Mouse (Mus musculus) v-Abl transformed pro-B cells (cell line): ENCODE measurements around the gene Hist1h2ak.

Experiments used
- in situ Hi-C, 2 experiments: fragments of 400-800 bp; cut with MboI; formaldehyde crosslinking; loops; one replicate each; pipeline ENCODE4 v1.15.1; 2025; ENCODE audit not compliant: unreplicated experiment in 2 of 2

Hist1h2ak gene

GRCm38 (mm10) chr13:21729544-21729943 lies 24.1 kb downstream of the Hist1h2ak start:
- in situ Hi-C loops = loop anchor here (5.0 to 25.0 kb wide), 6 partner anchors 792 to 1642 kb away; partner anchors contain the start of gene Elmo1 (in 2 of the 2)

- in situ Hi-C loops = loop anchor here (5.0 to 25.0 kb wide), 6 partner anchors 791 to 1641 kb away; partner anchors contain the start of gene Elmo1 (in 2 of the 2)
Observed at GRCm38 (mm10) chr13:21727948-21728572, 25.6 kb downstream of the Hist1h2ak start.

GRCm38 (mm10) chr13:21722993-21723836 lies 30.4 kb downstream of the Hist1h2ak start:
- in situ Hi-C loops = loop anchor here (5.0 to 25.0 kb wide), 3 partner anchors 211 to 1714 kb away; partner anchors contain the start of gene Gm11273 (in 1 of the 2)

DNA sequence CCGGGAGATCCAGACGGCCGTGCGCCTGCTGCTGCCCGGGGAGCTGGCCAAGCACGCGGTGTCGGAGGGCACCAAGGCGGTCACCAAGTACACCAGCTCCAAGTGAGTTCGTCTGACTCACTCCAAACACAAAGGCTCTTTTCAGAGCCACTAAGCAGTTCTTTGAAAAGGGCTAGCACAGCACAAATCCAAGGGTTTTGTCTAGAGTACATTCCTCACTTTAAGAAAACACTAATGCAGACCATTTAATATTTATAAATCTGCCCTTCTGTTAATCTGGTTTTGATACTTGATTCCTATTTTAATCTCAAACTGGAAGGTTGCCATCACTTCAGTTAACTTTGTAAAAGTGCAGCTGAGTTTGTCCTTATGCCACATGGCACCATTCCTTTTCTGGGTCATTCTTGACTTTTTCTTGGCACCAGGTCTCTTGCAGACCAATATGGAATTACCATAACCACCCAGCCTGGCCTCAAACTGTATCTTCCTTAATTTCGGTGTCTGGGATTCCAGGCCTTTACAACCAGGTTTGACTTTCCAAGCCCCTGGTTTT lies 31.2 kb downstream of the Hist1h2ak start:
- in situ Hi-C loops = loop anchor here (5.0 to 25.0 kb wide), 3 partner anchors 210 to 1715 kb away; partner anchors contain the start of gene Gm11273 (in 1 of the 2)

- in situ Hi-C loops = loop anchor here (5.0 to 25.0 kb wide), 3 partner anchors 210 to 1715 kb away; partner anchors contain the start of gene Gm11273 (in 1 of the 2)
Observed at GRCm38 (mm10) chr13:21721757-21722372, 31.8 kb downstream of the Hist1h2ak start, which contains the start of gene Hist1h2bm. Hist1h2bm (plus strand) TSS chr13:21722044.

- in situ Hi-C loops = loop anchor here (5.0 to 25.0 kb wide), 3 partner anchors 209 to 1716 kb away; partner anchors contain the start of gene Gm11273 (in 1 of the 2)
Observed at GRCm38 (mm10) chr13:21721107-21721756, 32.4 kb downstream of the Hist1h2ak start.

- in situ Hi-C loops = loop anchor here (10.0 to 25.0 kb wide), 5 partner anchors 66 to 1719 kb away; partner anchors contain the start of genes Gm11273 (in 1 of the 2), Hist1h1b (in 1 of the 2), Hist1h2an (in 1 of the 2) and Hist1h2bp (in 1 of the 2)
Observed at GRCm38 (mm10) chr13:21718381-21719080, 35.1 kb downstream of the Hist1h2ak start.

DNA sequence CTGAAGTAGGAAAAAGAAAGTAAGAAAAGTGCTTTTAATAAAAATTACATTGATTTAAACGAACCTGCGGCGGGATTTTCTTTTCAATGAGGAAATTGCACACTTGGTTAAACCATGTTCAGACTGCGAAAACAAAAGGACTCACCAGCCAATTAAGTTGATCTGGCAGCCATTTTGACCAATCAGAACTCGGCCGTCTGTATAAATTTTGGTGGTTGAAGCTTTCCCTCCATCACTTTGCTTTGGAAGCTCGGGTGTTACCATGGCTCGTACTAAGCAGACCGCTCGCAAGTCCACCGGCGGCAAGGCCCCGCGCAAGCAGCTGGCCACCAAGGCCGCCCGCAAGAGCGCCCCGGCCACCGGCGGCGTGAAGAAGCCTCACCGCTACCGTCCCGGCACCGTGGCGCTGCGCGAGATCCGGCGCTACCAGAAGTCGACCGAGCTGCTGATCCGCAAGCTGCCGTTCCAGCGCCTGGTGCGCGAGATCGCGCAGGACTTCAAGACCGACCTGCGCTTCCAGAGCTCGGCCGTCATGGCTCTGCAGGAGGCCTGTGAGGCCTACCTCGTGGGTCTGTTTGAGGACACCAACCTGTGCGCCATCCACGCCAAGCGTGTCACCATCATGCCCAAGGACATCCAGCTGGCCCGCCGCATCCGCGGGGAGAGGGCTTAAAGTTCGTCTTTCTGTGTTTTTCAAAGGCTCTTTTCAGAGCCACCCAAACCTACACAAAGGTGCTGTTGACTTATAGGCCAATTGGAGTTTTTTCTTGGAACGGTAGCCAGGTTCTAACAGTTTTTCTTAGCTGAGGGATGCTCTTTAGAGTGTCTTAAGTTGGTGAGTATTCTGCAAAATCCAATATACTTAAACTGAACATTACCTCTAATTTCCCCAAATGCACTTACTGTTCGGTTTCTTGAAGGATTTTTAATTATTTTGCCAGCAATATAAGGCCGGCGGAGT lies 36.0 kb downstream of the Hist1h2ak start, which contains the start of gene Hist1h3h:
Gene Hist1h3h, plus strand, starts transcription at position 263 of the 961 bp plus-strand sequence.
- in situ Hi-C loops = loop anchor here (10.0 to 25.0 kb wide), 5 partner anchors 67 to 1720 kb away; partner anchors contain the start of genes Gm11273 (in 1 of the 2), Hist1h1b (in 1 of the 2), Hist1h2an (in 1 of the 2) and Hist1h2bp (in 1 of the 2)

DNA sequence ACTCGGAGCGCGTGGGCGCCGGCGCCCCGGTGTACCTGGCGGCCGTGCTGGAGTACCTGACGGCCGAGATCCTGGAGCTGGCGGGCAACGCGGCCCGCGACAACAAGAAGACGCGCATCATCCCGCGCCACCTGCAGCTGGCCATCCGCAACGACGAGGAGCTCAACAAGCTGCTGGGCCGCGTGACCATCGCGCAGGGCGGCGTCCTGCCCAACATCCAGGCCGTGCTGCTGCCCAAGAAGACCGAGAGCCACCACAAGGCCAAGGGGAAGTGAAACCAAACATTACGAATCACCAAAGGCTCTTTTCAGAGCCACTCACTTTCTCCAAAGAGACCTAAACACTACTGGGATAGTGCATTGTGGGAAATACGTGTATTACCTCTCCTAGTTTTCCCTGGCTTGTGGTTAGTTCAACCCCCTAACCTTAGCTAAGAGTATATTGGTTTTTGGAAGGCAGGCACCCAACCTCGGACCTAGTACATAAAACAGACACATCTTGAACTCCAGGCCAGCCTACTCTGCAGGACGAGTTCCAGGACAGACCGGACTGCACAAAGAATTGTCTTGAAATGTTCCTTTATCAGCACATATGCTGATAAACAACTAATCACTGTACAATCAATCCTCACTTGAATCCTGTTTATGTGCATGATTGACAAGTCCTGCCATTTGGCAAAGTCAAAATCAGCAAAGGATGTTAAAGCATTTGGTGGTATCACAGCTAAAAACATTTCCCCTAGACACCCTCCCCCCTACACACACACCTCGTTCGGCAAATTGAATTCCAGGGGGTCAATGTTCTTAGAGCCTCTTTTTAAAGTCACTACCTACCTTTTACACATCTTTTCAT lies 36.9 kb downstream of the Hist1h2ak start:
- in situ Hi-C loops = loop anchor here (10.0 to 25.0 kb wide), 5 partner anchors 68 to 1721 kb away; partner anchors contain the start of genes Gm11273 (in 1 of the 2), Hist1h1b (in 1 of the 2), Hist1h2an (in 1 of the 2) and Hist1h2bp (in 1 of the 2)

GRCm38 (mm10) chr13:21715864-21716539 lies 37.6 kb downstream of the Hist1h2ak start, which contains the start of the genes Hist1h2bl and Hist1h2ai:
Hist1h2bl (minus strand) TSS chr13:21716143.
Hist1h2ai (plus strand) TSS chr13:21716422.
- in situ Hi-C loops = loop anchor here (10.0 to 25.0 kb wide), 5 partner anchors 69 to 1721 kb away; partner anchors contain the start of genes Gm11273 (in 1 of the 2), Hist1h1b (in 1 of the 2), Hist1h2an (in 1 of the 2) and Hist1h2bp (in 1 of the 2)

DNA sequence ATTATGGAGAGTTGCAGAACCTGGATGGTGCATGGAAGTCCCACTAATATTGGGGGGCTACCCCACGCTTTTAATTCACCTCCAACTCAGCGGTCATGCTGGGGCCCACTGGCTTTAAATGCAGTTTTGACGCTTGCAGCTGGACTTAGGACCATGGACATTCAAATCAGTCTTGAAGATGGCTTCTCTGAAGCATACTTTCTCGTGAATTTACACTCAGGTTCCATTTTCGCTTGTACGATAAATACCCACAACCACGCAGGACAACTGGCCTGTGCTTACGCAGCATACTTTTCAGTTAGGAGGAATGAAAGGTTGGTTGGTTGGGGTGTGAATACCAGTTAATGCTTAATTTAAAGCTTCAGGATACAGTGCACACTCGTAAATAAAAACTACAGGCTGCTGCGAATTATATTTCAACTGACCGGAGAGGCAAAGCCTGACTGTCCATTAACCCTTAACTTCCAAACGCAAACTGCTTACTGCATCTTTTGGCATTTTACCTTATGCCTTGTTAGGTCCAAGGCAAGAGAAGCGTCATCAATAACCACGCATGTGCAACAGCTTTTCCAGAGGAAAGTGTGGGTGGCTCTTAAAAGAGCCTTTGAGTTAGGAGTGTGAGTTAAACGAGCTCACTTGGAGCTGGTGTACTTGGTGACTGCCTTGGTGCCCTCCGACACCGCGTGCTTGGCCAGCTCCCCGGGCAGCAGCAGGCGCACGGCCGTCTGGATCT lies 38.3 kb downstream of the Hist1h2ak start:
- in situ Hi-C loops = loop anchor here (10.0 to 25.0 kb wide), 5 partner anchors 70 to 1722 kb away; partner anchors contain the start of genes Gm11273 (in 1 of the 2), Hist1h1b (in 1 of the 2), Hist1h2an (in 1 of the 2) and Hist1h2bp (in 1 of the 2)

DNA sequence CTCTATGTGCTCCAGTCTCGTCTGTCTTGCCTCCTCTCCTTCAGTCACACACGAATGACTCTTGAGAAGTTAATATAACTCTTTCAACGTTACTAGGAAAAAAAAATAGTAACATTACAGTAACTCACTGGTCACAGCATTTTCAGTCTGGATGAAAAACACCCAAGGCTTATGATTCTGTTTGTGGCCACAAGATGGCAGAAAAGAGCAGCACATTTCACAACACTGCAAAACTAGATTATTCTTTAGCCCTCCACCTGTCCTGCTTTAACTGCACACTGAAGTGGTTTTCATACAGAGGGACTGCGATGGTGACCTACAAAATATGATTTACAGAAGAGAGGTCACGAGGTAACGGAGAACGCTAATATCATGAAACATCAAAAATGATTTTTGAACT lies 38.9 kb downstream of the Hist1h2ak start:
- in situ Hi-C loops = loop anchor here (5.0 to 25.0 kb wide), 9 partner anchors 70 to 1803 kb away; partner anchors contain the start of genes Gm11273 (in 1 of the 2), Hist1h1b (in 1 of the 2), Hist1h2an (in 1 of the 2) and Hist1h2bp (in 1 of the 2)

- in situ Hi-C loops = loop anchor here (5.0 to 25.0 kb wide), 9 partner anchors 73 to 1806 kb away; partner anchors contain the start of genes Gm11273 (in 1 of the 2), Hist1h1b (in 1 of the 2), Hist1h2an (in 1 of the 2) and Hist1h2bp (in 1 of the 2)
Observed at GRCm38 (mm10) chr13:21711698-21712097, 41.9 kb downstream of the Hist1h2ak start.
